Mouse (Mus musculus) embryonic facial prominence, embryonic 12.5 days (tissue): ENCODE measurements around the gene Etfbkmt. TPM values are rescaled to one million over a fixed set of nuclear protein-coding genes. Genes with fewer than 3 reads are reported as not detected.
"Not testable (repeated sequence)": the region's sequence is repeated elsewhere in the genome, so short reads cannot be mapped to it uniquely, and the experiment has no call there.

Source experiments
- ATAC-seq: fragments of 200-750 bp; cut with Nextera tagmentation; 2 replicates; pipeline ENCODE4 v1.8.0; 2017; ENCODE audit not compliant: insufficient number of reproducible peaks, insufficient read depth, low FRiP score, low TSS enrichment
- H3K27ac ChIP-seq: fragments of 300-500 bp; sonication (generic); 2 replicates; pipeline ENCODE4 v1.5.1; 2016; ENCODE audit warnings: mild to moderate bottlenecking
- H3K27me3 ChIP-seq: fragments of 300-500 bp; sonication (generic); 2 replicates; pipeline ENCODE4 v1.6.1; 2016; ENCODE audit warnings: mild to moderate bottlenecking, moderate library complexity
- H3K36me3 ChIP-seq: fragments of 300-500 bp; sonication (generic); 2 replicates; pipeline ENCODE4 v1.6.1; 2016; ENCODE audit warnings: mild to moderate bottlenecking
- H3K4me1 ChIP-seq: fragments of 300-500 bp; sonication (generic); 2 replicates; pipeline ENCODE4 v1.6.1; 2016
- H3K4me2 ChIP-seq: fragments of 300-500 bp; sonication (generic); replicated peaks from 2 replicates; pipeline ENCODE4 v1.6.1; 2016; ENCODE audit warnings: mild to moderate bottlenecking, moderate library complexity
- H3K4me3 ChIP-seq: fragments of 300-500 bp; sonication (generic); 2 replicates; pipeline ENCODE4 v1.5.1; 2016; ENCODE audit warnings: mild to moderate bottlenecking
- H3K9ac ChIP-seq: fragments of 300-500 bp; sonication (generic); 2 replicates; pipeline ENCODE4 v1.6.1; 2016; ENCODE audit warnings: mild to moderate bottlenecking, moderate library complexity
- H3K9me3 ChIP-seq: fragments of 300-500 bp; sonication (generic); 2 replicates; pipeline ENCODE4 v1.6.1; 2016; ENCODE audit warnings: mild to moderate bottlenecking, moderate library complexity
- WGBS: fragments of 180-500 bp; shearing (Covaris S2); methylation state at CpG from one replicate; pipeline ENCODE4 v1.1.7; 2016; 5-methylcytosine and 5-hydroxymethylcytosine counted together
- polyA plus RNA-seq: library from polyadenylated mRNA; unstranded; fragments of >200 nt; fragmentation: Nextera tagmentation; extraction: Ambion mirVana; gene quantifications from 2 replicates; pipeline ENCODE4 v1.2.1, GENCODE M21; 2016

The Etfbkmt gene
- polyA plus RNA-seq, 1 experiment from 2014 or later = 15.2 TPM

- H3K4me1 ChIP-seq, H3K27ac ChIP-seq, H3K9me3 ChIP-seq, H3K27me3 ChIP-seq, H3K4me2 ChIP-seq, H3K9ac ChIP-seq, H3K4me3 ChIP-seq, ATAC-seq: not testable (repeated sequence)
- 91% methylated on average over 3 of the region's 4 CpGs for WGBS
- peaks cover 39% of the 10 kb centered on the region for H3K36me3 ChIP-seq
These were observed 27.4 kb downstream of the Etfbkmt start for GRCm38 (mm10) chr6:149167038-149167437.

GRCm38 (mm10) chr6:149167672-149168071 is 28.0 kb downstream of the Etfbkmt start:
- Histone ChIP-seq H3K36me3 (peaks cover 37% of the 10 kb centered on the region), H3K4me2 (no peak overlapping the region), H3K9me3 (no peaks in the 10 kb centered on the region), H3K4me1 (no peaks in the 10 kb centered on the region), H3K27ac (no peak overlapping the region), H3K9ac (no peak overlapping the region), H3K4me3 (no peak overlapping the region), H3K27me3 (no peaks in the 10 kb centered on the region)
- 97% methylated on average over 1 of the region's 1 CpGs for WGBS
- no peak for ATAC-seq

- WGBS = 89% methylated on average over 2 of the region's 2 CpGs
- no peak overlapping the region for H3K9ac ChIP-seq
- no peaks in the 10 kb centered on the region for H3K9me3 ChIP-seq
- no peak overlapping the region for H3K27ac ChIP-seq
- H3K4me3 ChIP-seq = no peak overlapping the region
- ATAC-seq = no peak
- no peaks in the 10 kb centered on the region for H3K4me1 ChIP-seq
- H3K36me3 ChIP-seq = peaks cover 33% of the 10 kb centered on the region
- H3K27me3 ChIP-seq = no peaks in the 10 kb centered on the region
- no peak overlapping the region for H3K4me2 ChIP-seq
These were observed 28.8 kb downstream of the Etfbkmt start for GRCm38 (mm10) chr6:149168436-149168835.

- H3K9ac ChIP-seq, H3K4me3 ChIP-seq, H3K9me3 ChIP-seq, H3K4me1 ChIP-seq, ATAC-seq, H3K4me2 ChIP-seq, H3K27ac ChIP-seq, H3K27me3 ChIP-seq: not testable (repeated sequence)
- 87% methylated on average over 4 of the region's 4 CpGs for WGBS
- peaks cover 27% of the 10 kb centered on the region for H3K36me3 ChIP-seq
These were observed 30.3 kb downstream of the Etfbkmt start for GRCm38 (mm10) chr6:149169965-149170364.

GRCm38 (mm10) chr6:149173831-149174625 is 34.4 kb downstream of the Etfbkmt start:
- H3K9ac ChIP-seq = no peak overlapping the region
- no peaks in the 10 kb centered on the region for H3K27me3 ChIP-seq
- no peak for ATAC-seq
- no peaks in the 10 kb centered on the region for H3K4me1 ChIP-seq
- no peak overlapping the region for H3K27ac ChIP-seq
- no peak overlapping the region for H3K4me3 ChIP-seq
- H3K4me2 ChIP-seq = no peak overlapping the region
- 60% methylated on average over 4 of the region's 4 CpGs for WGBS
- peaks cover 41% of the 10 kb centered on the region for H3K36me3 ChIP-seq
- H3K9me3 ChIP-seq = no peaks in the 10 kb centered on the region; the same call in 1 of the 2 replicates

- no peak for ATAC-seq
- H3K4me1 ChIP-seq = no peaks in the 10 kb centered on the region
- H3K4me2 ChIP-seq = no peak overlapping the region
- no peak overlapping the region for H3K9ac ChIP-seq
- no peak overlapping the region for H3K4me3 ChIP-seq
- no peaks in the 10 kb centered on the region for H3K27me3 ChIP-seq
- no peak overlapping the region for H3K27ac ChIP-seq
- no peaks in the 10 kb centered on the region; the same call in 1 of the 2 replicates for H3K9me3 ChIP-seq
- WGBS = 95% methylated on average over 3 of the region's 3 CpGs
- H3K36me3 ChIP-seq = peaks cover 49% of the 10 kb centered on the region
These were observed 35.4 kb downstream of the Etfbkmt start for GRCm38 (mm10) chr6:149174932-149175570.

- Histone ChIP-seq H3K9ac (no peak overlapping the region), H3K27me3 (no peaks in the 10 kb centered on the region), H3K4me2 (no peak overlapping the region), H3K27ac (no peak overlapping the region), H3K9me3 (no peaks in the 10 kb centered on the region; the same call in 1 of the 2 replicates), H3K4me3 (no peak overlapping the region), H3K36me3 (peaks cover 76% of the 10 kb centered on the region), H3K4me1 (no peaks in the 10 kb centered on the region)
- no peak for ATAC-seq
These were observed 39.4 kb downstream of the Etfbkmt start for GRCm38 (mm10) chr6:149179064-149179463.

- H3K4me2 ChIP-seq = no peak overlapping the region
- WGBS = 98% methylated on average over 1 of the region's 1 CpGs
- peaks cover 14% of the 10 kb centered on the region for H3K4me1 ChIP-seq
- H3K36me3 ChIP-seq = peaks cover 38% of the 10 kb centered on the region
- H3K27ac ChIP-seq = no peak overlapping the region
- H3K4me3 ChIP-seq = no peak overlapping the region
- H3K9me3 ChIP-seq = no peaks in the 10 kb centered on the region
- ATAC-seq = no peak
- no peak overlapping the region for H3K9ac ChIP-seq
- no peaks in the 10 kb centered on the region for H3K27me3 ChIP-seq
These were observed 44.4 kb downstream of the Etfbkmt start for GRCm38 (mm10) chr6:149184007-149184406.

GRCm38 (mm10) chr6:149187371-149187770 is 47.7 kb downstream of the Etfbkmt start:
- Histone ChIP-seq H3K36me3 (peaks cover 15% of the 10 kb centered on the region), H3K4me2 (peak overlapping the region; percentile 55), H3K4me1 (peaks cover 14% of the 10 kb centered on the region), H3K9ac (no peak overlapping the region; the same call in 1 of the 2 replicates), H3K9me3 (no peaks in the 10 kb centered on the region), H3K27ac (no peak overlapping the region), H3K27me3 (no peaks in the 10 kb centered on the region), H3K4me3 (peak overlapping the region; percentile 71)
- ATAC-seq = no peak
- 74% methylated on average over 1 of the region's 1 CpGs for WGBS

- Histone ChIP-seq H3K4me3 (peak within 1 kb of the TSS; percentile 71), H3K36me3 (peaks cover 8% of the 10 kb centered on the region; the same call in 1 of the 2 replicates), H3K9me3 (no peaks in the 10 kb centered on the region), H3K4me2 (peak within 1 kb of the TSS; percentile 55), H3K9ac (peak within 1 kb of the TSS; percentile 75), H3K27me3 (no peaks in the 10 kb centered on the region), H3K4me1 (peaks cover 14% of the 10 kb centered on the region), H3K27ac (peak within 1 kb of the TSS; percentile 87)
- under 1% methylated on average over 34 of the region's 34 CpGs for WGBS
- ATAC-seq = peak; percentile 99
These were observed 48.6 kb downstream of the Etfbkmt start, which contains the start of gene Amn1 for GRCm38 (mm10) chr6:149188041-149188924. Gene Amn1, minus strand, starts transcription at chr6:149188712.

- Histone ChIP-seq H3K4me3 (peak overlapping the region; percentile 71), H3K4me2 (peak overlapping the region; percentile 55), H3K9me3 (no peaks in the 10 kb centered on the region), H3K27ac (peak overlapping the region; percentile 87), H3K27me3 (no peaks in the 10 kb centered on the region), H3K9ac (no peak overlapping the region), H3K4me1 (peaks cover 14% of the 10 kb centered on the region), H3K36me3 (peaks cover 5% of the 10 kb centered on the region; the same call in 1 of the 2 replicates)
- peak; percentile 76 for ATAC-seq
- 34% methylated on average over 8 of the region's 8 CpGs for WGBS
These were observed 49.2 kb downstream of the Etfbkmt start for GRCm38 (mm10) chr6:149188925-149189257.
